Comparison of ENCODE assay signal across 13 mouse cellular contexts in the genomic region with DNA sequence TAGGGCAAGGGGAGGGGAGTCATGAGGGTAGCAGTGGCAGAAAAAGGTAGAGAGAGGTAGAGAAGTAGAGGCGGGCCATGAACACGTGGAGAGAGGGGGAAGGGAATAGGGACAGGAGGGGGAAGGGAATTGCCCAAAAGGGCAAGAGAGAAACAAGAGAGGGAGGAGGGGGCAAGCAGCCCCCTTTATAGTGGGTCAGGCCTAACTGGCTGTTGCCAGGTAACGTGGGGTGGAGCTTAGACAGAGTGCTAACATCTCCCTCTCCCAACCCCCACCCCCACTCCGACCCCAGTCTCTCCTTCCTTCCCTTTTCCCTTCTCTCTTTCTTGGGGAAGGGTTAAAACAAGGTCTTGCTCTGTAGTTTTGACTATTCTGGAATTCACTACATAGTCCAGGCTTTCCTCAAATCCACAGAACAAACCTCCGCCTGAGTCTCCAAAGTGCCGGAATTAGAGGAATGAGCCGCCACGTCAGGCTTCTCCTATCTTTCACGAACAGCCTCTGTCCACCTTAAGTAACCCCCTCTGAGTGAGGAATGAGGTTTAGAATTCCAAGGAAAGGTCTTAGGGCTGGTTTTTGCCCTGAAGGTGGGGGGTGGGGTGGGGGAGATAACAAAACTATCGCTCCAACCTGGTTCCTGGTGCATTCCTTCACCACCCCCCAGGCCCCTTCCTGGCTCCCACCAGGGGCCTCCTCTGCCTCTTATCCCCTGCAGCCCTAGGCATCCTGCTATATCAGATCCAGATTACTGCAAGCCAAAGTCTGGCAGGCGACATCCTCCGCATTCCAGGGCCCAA. TPM values are rescaled to one million over a fixed set of nuclear protein-coding genes. Genes with fewer than 3 reads are reported as not detected.
A peak's percentile ranks its signal among the peaks of the same experiment; 100 is the strongest.
DNase-seq lines count a peak whose midpoint lies in the region; ATAC-seq and TF ChIP-seq lines count a peak whose summit lies in the region.
"Had no signal": no experiment of that assay in that cellular context is flagged by ENCODE, and none has a peak within 500 bp of the region (broad histone marks: within the 10 kb centered on the region; RNA-seq: fewer than 3 reads in every experiment).

No protein-coding gene starts in this region.

- no peaks in the 10 kb centered on the region for H3K9me3 ChIP-seq in liver, embryonic 11.5 days (ENCODE audit: control insufficient read depth, low read length)
- H3K9me3 ChIP-seq in hindbrain, postnatal 0 days (ENCODE audit: low read length): no peaks in the 10 kb centered on the region
- H3K9me3 ChIP-seq: embryonic facial prominence, embryonic 15.5 days; limb, embryonic 13.5 days had no signal

- peak overlapping the region; percentile 28; the same call in 1 of the 2 replicates for H3K27ac ChIP-seq in liver, embryonic 11.5 days (ENCODE audit: low read depth, low read length)
- no peak overlapping the region for H3K27ac ChIP-seq in hindbrain, postnatal 0 days
- H3K27ac ChIP-seq: embryonic facial prominence, embryonic 15.5 days; heart, adult 2 months; limb, embryonic 13.5 days had no signal

- H3K4me3 ChIP-seq in liver, embryonic 11.5 days (ENCODE audit: low read depth, low read length): 0 out of 2 replicates have a peak overlapping the region, but pooled peaks have one; percentile 1
- H3K4me3 ChIP-seq in hindbrain, postnatal 0 days (ENCODE audit: low read length): no peak overlapping the region
- H3K4me3 ChIP-seq: embryonic facial prominence, embryonic 15.5 days; heart, adult 2 months; limb, embryonic 13.5 days had no signal

- H3K4me1 ChIP-seq in liver, embryonic 11.5 days (replicated peaks; ENCODE audit: control insufficient read depth, insufficient read depth, low read length): no peaks in the 10 kb centered on the region; the same call in 1 of the 2 replicates
- H3K4me1 ChIP-seq in hindbrain, postnatal 0 days (ENCODE audit: insufficient read depth, low read length): peaks cover 14% of the 10 kb centered on the region; the same call in 1 of the 2 replicates
- H3K4me1 ChIP-seq: embryonic facial prominence, embryonic 15.5 days had no signal

- no peak overlapping the region for H3K9ac ChIP-seq in liver, embryonic 11.5 days (ENCODE audit: low read depth, low read length)
- H3K9ac ChIP-seq in hindbrain, postnatal 0 days (replicated peaks; ENCODE audit: low read length): no peak overlapping the region
- H3K9ac ChIP-seq: embryonic facial prominence, embryonic 15.5 days; limb, embryonic 13.5 days had no signal

- H3K27me3 ChIP-seq in liver, embryonic 11.5 days (replicated peaks; ENCODE audit: control insufficient read depth, insufficient read depth, low read length): peaks cover 24% of the 10 kb centered on the region
- H3K27me3 ChIP-seq in hindbrain, postnatal 0 days (ENCODE audit: insufficient read depth, low read length): no peaks in the 10 kb centered on the region

- TF ChIP-seq CTCF in hindbrain, postnatal 0 days (IDR thresholded peaks at IDR 0.05; ENCODE audit: low read depth): no peak

- DNase-seq in liver, embryonic 11.5 days (ENCODE audit: low spot score): no peak
- no peak for DNase-seq in liver
- peak; percentile 67 for DNase-seq in embryo, embryonic 10.5 days (ENCODE audit: low spot score)
- no peak for DNase-seq in hindbrain, postnatal 0 days (ENCODE audit: low spot score)
- peak; percentile 27 for DNase-seq in retina, embryonic 14.5 days (ENCODE audit: low spot score)
- DNase-seq in adrenal gland, adult 18-20 months (ENCODE audit: low spot score in 2 of 2): no peak
- no peak for DNase-seq in cerebellum, adult 18-20 months
- DNase-seq: cerebellum, adult 9-10 months had no signal

- H3K4me2 ChIP-seq in liver, embryonic 11.5 days: peak overlapping the region; percentile 47
- no peak overlapping the region for H3K4me2 ChIP-seq in hindbrain, postnatal 0 days (ENCODE audit: low read depth, low read length)
- H3K4me2 ChIP-seq: embryonic facial prominence, embryonic 15.5 days had no signal

- peak; percentile 39; the same call in 1 of the 2 replicates for ATAC-seq in liver, embryonic 11.5 days (replicated peaks; ENCODE audit: low FRiP score)
- ATAC-seq in hindbrain, postnatal 0 days: peak; percentile 60; the same call in 1 of the 2 replicates
- no peak for ATAC-seq in erythroblast, adult 5-6 weeks (replicated peaks; ENCODE audit: low FRiP score, poor library complexity, severe bottlenecking)

- H3K36me3 ChIP-seq in liver, embryonic 11.5 days (ENCODE audit: control insufficient read depth, insufficient read depth, low read length): no peaks in the 10 kb centered on the region
- no peaks in the 10 kb centered on the region for H3K36me3 ChIP-seq in hindbrain, postnatal 0 days (ENCODE audit: insufficient read depth, low read length)
- H3K36me3 ChIP-seq: embryonic facial prominence, embryonic 15.5 days; limb, embryonic 13.5 days had no signal

- WGBS in liver, embryonic 11.5 days: 5% methylated on average over 12 of the region's 12 CpGs
- 10% methylated on average over 12 of the region's 12 CpGs for WGBS in hindbrain, postnatal 0 days

RNA-seq across cellular contexts. Expression of a gene that starts 12.7 kb away (rescaled TPM):
- 13.0 and 14.2 TPM in 2 replicates for polyA plus RNA-seq in liver, embryonic 11.5 days (2014; fragmentation: Nextera tagmentation; extraction: Ambion mirVana)
- 0.93 and 2.0 TPM in 2 replicates for total RNA-seq in hindbrain, postnatal 0 days (2014; rRNA removed)
- polyA plus RNA-seq in hindbrain, postnatal 0 days (2015; fragmentation: Nextera tagmentation; extraction: Ambion mirVana): 12.3 and 15.0 TPM in 2 replicates
- total RNA-seq in erythroblast, adult 5-6 weeks (2015; ENCODE audit: low replicate concordance): not detected in 2 replicates
- total RNA-seq in erythroblast, adult 5-6 weeks (2017; ENCODE audit: low replicate concordance): not detected in 2 replicates
- 1 to 10 TPM; 3.5 to 4.9 TPM for total RNA-seq in adrenal gland, adult 18-20 months (2021)
- total RNA-seq: monocyte, adult 5-6 weeks had no signal

RNA-seq across cellular contexts. Expression of a gene that starts 28.7 kb away (rescaled TPM):
- polyA plus RNA-seq in liver, embryonic 11.5 days (2014; fragmentation: Nextera tagmentation; extraction: Ambion mirVana): 85.8 and 91.9 TPM in 2 replicates
- 36.7 and 44.4 TPM in 2 replicates for total RNA-seq in hindbrain, postnatal 0 days (2014; rRNA removed)
- polyA plus RNA-seq in hindbrain, postnatal 0 days (2015; fragmentation: Nextera tagmentation; extraction: Ambion mirVana): 85.9 and 89.3 TPM in 2 replicates
- 1.5 and 6.5 TPM in 2 replicates for total RNA-seq in erythroblast, adult 5-6 weeks (2015; ENCODE audit: low replicate concordance)
- 3.7 and 9.1 TPM in 2 replicates for total RNA-seq in erythroblast, adult 5-6 weeks (2017; ENCODE audit: low replicate concordance)
- 1 to 10 TPM; 8.8 to 9.9 TPM for total RNA-seq in adrenal gland, adult 18-20 months (2021)

Comparison
In these comparisons a context has a peak if more than half of its experiments do, and no peak if none do; other contexts are left out.
1. DNase-seq: peak in embryo, embryonic 10.5 days (single experiment) and retina, embryonic 14.5 days (single experiment); none in liver, embryonic 11.5 days (single experiment), liver (single experiment), hindbrain, postnatal 0 days (single experiment), adrenal gland, adult 18-20 months (0 of 2) and cerebellum, adult 18-20 months (0 of 2).